Mouse (Mus musculus) ovary, postnatal 36 days (tissue): Measurements from ENCODE around the gene Slc24a1.

Experiments used
- DNase-seq: peaks from one replicate; pipeline ENCODE4 v3.0.0; 2022; ENCODE audit warnings: low spot score, mixed read lengths

Slc24a1 gene

DNA sequence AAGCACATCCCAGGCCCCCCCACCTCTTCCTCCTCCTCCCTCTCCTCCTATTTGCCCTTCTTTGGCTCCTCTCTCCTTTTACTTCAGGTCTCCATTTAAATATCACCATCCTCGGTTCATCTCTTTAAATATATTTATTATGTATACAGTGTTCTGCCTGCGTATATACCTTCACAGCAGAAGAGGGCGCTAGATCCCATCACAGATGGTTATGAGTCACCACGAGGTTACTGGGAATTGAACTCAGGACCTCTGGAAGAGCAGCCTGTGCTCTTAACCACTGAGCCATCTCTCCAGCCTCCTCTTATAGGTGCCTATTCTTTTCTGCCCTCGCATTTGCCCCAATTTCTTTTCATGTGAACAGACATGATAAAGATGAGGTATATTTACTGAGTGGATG is 13.9 kb downstream of the Slc24a1 start:
- no peak for DNase-seq

DNA sequence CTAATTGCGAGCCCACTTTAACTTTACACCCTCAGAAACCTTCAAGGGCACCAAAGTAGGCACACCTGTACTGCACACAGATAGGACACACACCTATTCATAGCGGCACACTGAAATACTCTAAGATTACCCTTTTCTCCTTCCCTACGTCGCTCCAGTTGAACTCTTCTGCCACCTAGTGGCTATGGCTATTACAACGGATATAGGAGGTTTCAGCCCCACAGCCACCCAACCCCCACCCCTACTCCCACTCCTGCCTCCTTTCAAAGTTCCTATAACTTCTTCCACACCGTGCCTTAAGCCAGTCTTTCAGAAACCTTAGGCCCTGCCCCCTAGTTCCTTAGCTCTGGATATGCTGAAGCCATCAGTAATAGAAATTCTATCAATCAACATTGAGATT is 14.9 kb downstream of the Slc24a1 start:
- peak; percentile 38 for DNase-seq

DNA sequence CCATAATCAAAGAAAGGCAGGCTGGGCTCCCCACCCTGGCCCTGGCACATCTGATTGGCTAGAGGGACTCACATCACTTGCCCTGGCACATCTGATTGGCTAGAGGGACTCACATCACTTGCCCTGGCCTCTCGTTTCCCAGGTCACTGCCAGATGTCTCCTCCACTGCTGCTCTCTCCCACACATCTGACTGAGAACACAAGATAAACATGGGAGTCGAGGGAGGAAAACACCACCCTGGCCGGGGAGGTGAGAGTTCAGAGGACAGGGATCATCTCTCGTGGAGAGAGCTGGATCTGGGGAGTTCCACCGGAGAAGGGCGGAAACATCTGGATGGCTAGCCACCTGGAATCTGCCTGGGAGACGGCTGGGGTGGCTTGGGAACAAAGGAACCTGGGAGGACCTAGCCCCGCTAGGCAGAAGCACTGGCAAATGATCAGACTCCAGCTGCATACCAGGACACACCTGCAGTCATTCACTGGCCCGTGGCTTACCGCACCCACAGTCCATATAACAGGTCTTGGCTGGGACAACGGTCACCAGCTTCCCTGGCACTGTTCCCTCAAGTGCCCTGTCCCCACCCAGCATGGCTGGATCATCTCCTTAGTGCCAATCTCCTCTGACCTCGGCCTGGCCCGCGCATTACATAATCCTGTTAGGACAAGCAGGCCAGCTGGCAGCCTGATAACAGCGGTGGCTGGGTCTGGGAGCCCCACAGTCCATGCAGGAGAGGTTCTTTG is 17.2 kb downstream of the Slc24a1 start:
- peak; percentile 59 for DNase-seq

DNA sequence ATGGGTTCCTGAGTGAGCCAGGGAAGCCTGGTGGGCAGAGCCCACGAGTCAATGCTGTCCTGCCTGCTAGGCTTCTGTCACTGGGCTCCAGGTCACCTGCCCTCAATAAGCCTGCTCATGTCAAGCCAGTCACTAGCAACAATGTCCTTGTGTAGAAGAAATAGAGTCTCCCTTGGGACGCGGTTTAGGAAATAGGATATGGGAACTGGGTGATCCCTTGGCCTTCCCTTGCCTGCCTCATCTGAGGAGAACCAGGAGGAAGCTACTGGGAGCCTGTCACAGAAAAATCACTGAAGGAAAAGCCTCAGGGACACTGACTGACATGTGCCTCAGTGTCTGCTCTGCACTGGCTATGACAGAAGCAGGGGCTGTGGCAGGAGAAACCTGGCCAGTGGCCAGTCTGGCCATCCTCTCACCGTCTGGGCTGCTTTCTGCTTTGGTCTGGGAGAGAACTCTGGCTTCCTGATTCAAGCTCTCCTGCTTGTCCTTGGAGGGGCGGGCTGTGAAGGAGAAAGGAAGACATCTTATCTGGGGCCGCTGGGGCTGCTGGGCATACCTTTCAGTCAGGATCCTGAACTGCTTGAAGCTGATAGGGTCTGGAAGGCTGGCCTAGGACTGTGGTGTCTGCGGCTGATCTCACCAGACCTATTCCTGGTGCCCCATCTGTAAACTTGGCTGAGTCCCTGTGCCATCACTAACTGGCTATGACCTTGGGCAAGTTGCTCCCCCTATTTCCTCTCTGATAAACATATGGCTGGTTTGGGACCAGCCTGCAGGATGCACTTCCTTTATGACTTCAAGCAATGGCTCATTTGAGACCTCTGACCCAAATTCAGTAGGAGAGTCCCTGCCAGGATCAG is 19.4 kb downstream of the Slc24a1 start:
- DNase-seq: peak; percentile 38

DNA sequence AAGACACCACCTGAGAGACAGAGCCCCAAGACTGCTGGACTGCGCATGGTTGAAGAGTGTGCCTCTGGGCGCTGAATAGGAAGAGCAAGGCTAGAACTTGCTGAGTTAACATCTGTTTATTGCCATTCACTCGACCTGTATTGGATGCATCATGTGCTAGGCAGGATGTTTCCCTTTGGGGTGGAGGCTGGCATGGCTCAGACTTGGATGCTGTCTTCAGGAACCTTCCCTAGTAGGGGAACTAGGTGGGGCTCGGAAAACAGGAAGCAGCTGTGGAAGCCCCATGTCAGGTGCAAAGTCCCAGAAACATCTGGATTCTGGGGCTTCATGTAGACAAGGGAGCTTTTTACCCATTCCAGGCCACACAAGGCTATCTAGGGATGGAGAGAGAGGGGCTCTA is 21.2 kb downstream of the Slc24a1 start:
- no peak for DNase-seq

DNA sequence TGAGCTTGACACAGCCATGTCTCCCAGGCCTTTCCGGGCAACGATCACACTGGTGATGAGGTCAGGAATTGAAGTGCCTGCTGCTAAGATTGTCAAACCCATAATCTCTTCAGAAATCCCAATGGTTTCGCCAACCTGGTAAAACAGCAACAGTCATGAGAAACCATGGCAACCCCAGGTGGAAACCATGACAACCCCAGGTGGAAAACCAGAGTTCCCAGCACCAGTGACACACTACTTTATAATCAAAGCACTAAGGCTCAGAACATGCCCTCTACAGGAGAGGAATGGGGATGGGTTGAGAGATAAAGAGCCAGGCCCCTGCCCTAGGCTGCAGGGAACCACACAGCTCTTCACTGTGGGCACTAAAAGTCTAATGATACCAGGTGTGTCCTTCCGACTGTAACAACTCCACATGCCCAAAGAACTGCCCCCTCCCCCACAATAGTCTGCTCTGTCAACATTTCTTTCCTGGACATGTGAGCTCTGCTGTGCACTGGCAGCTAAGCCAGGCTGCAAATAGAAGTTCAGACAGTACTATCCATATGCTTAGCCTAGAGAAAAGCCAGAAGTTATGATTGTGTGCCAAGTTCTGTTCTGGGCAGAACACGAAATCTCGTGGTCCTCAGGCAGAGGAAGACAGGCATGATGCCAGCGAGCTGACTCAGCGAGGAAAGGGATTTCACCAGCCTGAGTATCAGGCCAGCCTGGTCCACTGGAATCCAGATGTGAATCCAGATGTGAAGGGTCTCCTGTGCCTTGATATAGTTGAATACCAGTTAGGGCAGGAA is 25.0 kb downstream of the Slc24a1 start:
- peak; percentile 23 for DNase-seq

DNA sequence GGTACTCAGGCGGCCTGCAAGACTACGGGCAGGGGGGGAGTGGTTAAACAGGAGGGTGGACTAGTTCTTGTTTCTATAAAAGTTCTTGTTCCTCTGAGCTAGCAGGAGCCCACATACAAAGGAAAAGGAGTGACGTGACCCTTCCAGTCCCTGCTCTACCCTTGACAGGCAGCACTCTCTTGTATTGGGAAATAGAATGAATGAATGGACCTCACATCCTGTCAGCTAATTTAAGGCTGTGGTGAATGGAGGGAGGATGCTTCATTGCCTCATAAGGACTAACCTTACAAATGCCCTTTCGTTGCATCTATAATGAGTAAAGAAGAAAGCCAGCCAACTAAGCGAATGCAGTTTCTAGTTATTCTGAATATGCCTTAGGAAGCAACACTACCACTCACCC is 25.6 kb downstream of the Slc24a1 start:
- DNase-seq: no peak

DNA sequence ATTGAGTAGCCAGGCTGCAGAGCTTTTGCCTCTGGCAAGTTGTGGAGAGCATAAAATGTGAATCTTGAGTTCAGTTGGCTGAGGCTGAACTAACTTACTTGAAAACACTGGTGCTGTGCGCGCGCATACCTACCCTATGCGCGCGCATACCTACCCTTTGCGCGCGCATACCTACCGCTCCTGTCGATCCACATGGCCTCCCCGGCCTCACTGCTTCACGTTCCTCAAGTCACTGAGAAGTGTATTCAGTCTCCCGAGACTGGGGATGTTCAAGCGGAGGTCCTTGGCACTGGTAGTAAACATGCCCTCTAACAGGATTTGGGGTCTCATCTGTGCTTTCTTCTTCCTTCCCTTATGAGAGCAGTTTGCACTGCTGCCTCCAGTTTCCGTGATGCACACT is 32.8 kb downstream of the Slc24a1 start:
- DNase-seq: peak; percentile 28

DNA sequence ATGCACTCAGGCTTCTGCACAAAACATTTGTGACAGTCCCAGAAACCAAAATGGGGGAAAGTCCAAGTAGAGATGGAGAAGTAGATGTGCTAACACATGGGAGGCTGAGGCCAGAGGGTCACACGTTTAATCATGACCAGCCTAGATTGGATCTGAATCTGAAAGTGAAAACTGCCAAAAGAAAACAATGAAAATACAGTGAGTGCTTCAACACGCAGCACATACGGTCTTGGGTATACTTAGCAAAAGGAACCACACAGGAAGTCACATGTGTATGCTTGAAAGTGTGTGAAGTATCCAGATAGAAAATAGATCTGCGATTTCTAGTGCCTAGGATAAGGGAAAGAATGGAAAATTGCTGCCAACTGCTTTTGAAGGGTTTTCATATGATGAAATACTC is 36.8 kb downstream of the Slc24a1 start:
- no peak for DNase-seq

DNA sequence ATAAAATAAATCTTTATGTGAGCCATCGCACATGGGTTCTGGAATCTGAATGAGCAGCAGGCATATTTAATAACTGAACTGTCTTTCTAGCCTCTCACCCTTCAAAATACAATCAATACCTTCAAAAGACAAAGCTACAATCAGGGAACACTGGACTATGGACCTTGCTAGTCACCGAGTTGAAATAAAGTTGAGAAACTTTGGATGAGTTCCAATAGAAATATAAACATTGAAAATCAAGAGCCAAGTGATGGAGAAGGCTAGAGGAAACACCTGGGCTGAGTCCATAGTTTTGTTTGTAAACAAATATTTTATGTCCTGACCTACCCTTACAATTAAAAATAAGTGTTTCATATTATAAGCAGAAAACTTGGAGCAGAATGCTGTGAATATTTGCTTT is 37.4 kb downstream of the Slc24a1 start:
- no peak for DNase-seq

DNA sequence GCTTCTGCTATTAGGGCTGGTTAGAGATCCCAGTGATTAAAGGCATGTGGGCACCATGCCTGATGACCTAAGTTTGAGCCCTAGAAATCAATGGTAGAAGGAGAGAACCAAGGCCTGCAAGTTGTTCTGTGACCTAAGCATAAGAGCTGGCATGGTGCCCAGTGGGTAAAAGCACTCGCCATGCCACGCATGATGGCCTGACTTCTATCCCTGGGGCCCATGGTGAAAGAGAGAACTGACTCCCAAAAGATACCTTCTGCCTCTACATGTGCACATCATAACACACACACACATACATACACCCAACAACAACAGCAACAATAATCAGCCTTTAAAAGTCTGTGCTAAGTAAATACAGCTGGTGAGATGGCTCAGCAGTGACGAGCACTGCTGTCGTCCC is 38.0 kb downstream of the Slc24a1 start:
- no peak for DNase-seq

DNA sequence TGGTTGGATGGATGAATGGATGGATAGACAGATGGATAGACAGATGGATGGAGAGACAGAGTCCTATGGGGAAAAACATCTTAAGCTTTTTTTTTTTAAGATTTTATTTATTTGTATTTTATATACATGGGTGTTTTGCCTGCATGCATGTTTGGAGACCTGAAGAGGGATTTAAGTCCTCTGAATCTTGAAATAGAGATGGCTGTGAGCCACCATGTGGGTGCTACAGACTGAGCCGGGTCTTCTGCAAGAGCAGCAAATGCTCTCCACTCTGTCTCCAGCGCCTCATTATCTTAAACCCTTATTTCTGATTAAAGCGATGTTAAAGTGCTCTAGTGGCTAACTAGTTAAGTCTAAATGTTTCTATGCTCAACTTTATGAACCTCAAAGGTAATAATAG is 44.0 kb downstream of the Slc24a1 start:
- DNase-seq: no peak

DNA sequence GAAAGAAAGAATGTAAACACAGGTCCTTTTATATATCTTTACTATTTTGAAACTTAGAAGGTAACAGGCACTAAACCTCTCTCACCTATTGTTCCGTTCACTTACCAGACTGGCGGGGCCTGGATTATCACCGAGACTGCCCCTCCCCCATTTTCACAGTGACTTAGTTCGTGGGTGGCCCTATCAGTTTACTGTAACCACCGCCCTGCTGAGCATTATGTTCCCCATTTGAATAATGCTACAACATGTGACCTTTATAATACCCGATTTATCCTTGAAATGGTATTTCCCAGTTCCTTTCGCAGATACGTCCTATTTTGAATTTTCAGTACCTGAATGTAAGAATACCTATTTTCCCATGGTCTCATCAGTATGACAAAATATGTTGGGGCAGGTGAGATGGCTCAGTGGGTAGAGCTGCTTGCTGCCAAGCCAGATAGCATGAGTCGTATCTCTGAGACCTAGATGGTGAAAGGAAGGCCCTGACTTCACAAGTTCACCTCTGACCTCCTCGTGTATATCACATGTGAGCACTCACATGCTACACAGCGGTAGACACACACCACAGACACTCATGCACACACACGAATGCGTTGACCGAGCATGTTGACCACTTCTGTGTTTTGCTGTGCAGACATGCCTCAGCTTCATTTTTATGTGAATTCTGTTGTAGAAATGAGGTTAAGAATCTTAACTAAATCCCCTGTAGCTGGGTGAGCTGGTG is 46.3 kb downstream of the Slc24a1 start:
- no peak for DNase-seq

DNA sequence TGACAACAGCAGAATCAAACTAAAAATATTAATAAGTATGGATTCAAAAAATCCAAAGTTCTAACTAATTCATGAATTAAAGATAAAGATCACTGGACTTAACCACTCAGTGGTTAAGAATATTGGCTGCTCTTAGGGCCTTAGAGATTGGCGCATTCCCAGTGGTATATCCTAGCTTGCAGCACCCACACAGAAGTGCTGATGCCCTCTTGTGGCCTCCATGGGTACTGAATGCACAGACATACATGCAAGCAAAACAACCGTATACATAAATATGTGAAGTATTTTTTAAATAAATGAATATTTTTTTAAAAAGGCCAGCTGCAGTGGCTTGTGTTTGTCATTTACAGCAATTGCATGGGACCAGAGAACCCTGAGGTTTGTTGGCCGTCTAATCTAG is 48.0 kb downstream of the Slc24a1 start:
- DNase-seq: peak; percentile 61

DNA sequence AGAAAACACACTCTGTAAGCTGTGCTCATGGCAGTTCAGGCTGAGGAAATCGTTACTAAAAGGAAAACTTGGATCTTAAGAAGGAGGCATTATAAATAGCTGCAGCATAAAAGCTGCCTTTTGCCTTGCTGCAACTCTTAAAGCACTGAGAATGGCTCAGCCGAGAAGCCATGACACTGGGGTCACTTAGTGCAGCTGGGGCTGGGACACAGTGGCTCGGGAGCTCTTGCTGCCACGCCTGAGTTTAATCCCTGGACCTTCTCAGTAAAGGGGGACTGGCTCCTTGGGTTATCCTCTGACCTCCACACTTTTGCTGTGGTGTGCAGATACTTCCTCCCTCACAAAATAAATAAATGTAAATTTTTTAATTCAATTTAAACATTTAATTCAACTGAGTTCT is 48.5 kb downstream of the Slc24a1 start:
- DNase-seq: no peak

DNA sequence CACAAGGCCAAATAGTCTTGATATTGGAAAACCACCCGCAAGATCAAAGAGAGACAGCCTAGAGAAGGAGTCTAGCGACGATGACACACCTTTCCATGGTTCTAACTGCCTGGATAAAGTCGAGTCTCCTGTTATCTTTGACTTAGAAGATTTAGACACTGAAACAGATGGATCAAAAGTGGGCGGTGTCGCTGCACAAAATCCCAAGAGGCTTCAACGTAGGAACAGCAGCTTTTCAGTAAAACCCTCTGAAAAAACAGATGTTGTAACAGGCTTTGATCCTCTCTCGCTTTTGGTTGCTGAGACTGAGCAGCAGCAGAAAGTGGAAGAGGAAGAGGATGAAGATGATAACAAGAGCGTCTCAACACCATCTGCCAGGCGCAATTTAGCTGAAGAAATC is 54.8 kb downstream of the Slc24a1 start:
- DNase-seq: no peak

DNA sequence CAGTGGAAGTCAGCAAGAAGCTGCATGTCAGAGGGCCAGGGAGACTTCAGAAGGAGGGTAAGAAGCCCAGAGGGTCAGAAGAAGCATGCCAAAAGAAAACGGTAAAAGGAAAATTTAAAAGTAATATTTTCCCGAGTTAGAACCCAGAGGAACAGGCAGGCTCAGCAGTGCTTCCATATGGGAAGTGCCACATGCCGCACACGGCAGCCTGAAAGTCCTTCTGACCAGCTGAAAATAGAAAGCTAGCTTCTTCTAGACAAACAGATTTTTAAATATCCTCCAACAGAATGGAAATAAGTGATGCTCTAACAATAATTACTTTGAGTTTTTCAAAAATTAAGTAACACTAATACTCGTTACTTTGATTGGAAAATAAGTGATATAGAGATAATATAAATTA is 65.4 kb downstream of the Slc24a1 start:
- no peak for DNase-seq
